Mouse (Mus musculus) liver, embryonic 14.5 days (tissue): ENCODE measurements at regions not wholly inside any gene's neighbourhood (a gene's known extent, or its start where the extent isn't known, plus 50 kb on each side); places are given as distances from the start of the nearest gene placed in this dataset.

Source experiments
- CTCF ChIP-seq: IDR thresholded peaks from 2 replicates; pipeline ENCODE4 v1.5.1; 2016; ENCODE audit warnings: antibody characterized with exemption, low read depth, control low read depth
- EP300 ChIP-seq: IDR thresholded peaks from 2 replicates; pipeline ENCODE4 v1.6.1; 2016; ENCODE audit warnings: antibody characterized with exemption, low read depth

DNA sequence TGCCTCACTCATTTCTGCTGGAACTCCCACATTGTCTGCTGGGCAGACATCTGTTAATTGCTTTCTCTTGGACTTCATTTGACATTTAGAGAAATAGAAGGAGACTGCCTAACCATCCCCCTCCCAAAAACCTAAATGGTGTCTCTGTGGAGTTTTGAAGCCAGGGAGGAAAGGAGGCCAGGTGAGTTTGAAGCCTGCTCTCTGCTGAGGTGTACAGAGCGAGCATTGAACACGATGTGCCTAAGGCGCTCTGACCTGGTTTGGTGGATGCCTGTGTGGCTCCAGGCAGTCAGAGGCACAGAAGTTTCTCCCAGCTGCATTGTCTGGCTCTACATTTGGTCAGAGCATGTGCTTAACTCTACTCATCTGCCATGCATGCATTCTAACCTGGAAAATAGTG lies 302.6 kb upstream of the Camk1g start:
- TF ChIP-seq EP300 (no peak), CTCF (no peak)
